Mouse (Mus musculus): Measurements from ENCODE around the gene Tnfrsf8. TPM values are rescaled to one million over a fixed set of nuclear protein-coding genes. Genes with fewer than 3 reads are reported as not detected.
"Not testable (repeated sequence)": the region's sequence is repeated elsewhere in the genome, so short reads cannot be mapped to it uniquely, and the experiment has no call there.

The Tnfrsf8 gene
- total RNA-seq (2015; ENCODE audit: low replicate concordance): not detected in 2 replicates
- 0.39 TPM in 1 of 2 replicates, not detected in the other for total RNA-seq (2017; ENCODE audit: low replicate concordance)

GRCm38 (mm10) chr4:145314836-145315467, at the start of gene Tnfrsf8:
Tnfrsf8 (minus strand) TSS chr4:145315164.
- ATAC-seq (replicated peaks; ENCODE audit: low FRiP score, poor library complexity, severe bottlenecking): no peak

- ATAC-seq (replicated peaks; ENCODE audit: low FRiP score, poor library complexity, severe bottlenecking): not testable (repeated sequence)
Measured at GRCm38 (mm10) chr4:145361635-145362034, 46.7 kb upstream of the Tnfrsf8 start.

- no peak for ATAC-seq (replicated peaks; ENCODE audit: low FRiP score, poor library complexity, severe bottlenecking)
Measured at GRCm38 (mm10) chr4:145361065-145361464, 46.1 kb upstream of the Tnfrsf8 start.

- ATAC-seq (replicated peaks; ENCODE audit: low FRiP score, poor library complexity, severe bottlenecking): no peak
Measured at GRCm38 (mm10) chr4:145360567-145360966, 45.6 kb upstream of the Tnfrsf8 start.

- no peak for ATAC-seq (replicated peaks; ENCODE audit: low FRiP score, poor library complexity, severe bottlenecking)
Measured at GRCm38 (mm10) chr4:145356234-145356633, 41.3 kb upstream of the Tnfrsf8 start.

- no peak for ATAC-seq (replicated peaks; ENCODE audit: low FRiP score, poor library complexity, severe bottlenecking)
Measured at GRCm38 (mm10) chr4:145353855-145354254, 38.9 kb upstream of the Tnfrsf8 start.

- ATAC-seq (replicated peaks; ENCODE audit: low FRiP score, poor library complexity, severe bottlenecking): no peak
Measured at GRCm38 (mm10) chr4:145344948-145345347, 30.0 kb upstream of the Tnfrsf8 start.

- ATAC-seq (replicated peaks; ENCODE audit: low FRiP score, poor library complexity, severe bottlenecking): no peak
Measured at GRCm38 (mm10) chr4:145341879-145342809, 27.2 kb upstream of the Tnfrsf8 start.

- ATAC-seq (replicated peaks; ENCODE audit: low FRiP score, poor library complexity, severe bottlenecking): no peak
Measured at GRCm38 (mm10) chr4:145337906-145338858, 23.2 kb upstream of the Tnfrsf8 start.

GRCm38 (mm10) chr4:145336587-145336986, 21.6 kb upstream of the Tnfrsf8 start:
- no peak for ATAC-seq (replicated peaks; ENCODE audit: low FRiP score, poor library complexity, severe bottlenecking)

GRCm38 (mm10) chr4:145336019-145336418, 21.1 kb upstream of the Tnfrsf8 start:
- no peak for ATAC-seq (replicated peaks; ENCODE audit: low FRiP score, poor library complexity, severe bottlenecking)

- no peak for ATAC-seq (replicated peaks; ENCODE audit: low FRiP score, poor library complexity, severe bottlenecking)
Measured at GRCm38 (mm10) chr4:145323631-145324030, 8.7 kb upstream of the Tnfrsf8 start.

- no peak for ATAC-seq (replicated peaks; ENCODE audit: low FRiP score, poor library complexity, severe bottlenecking)
Measured at GRCm38 (mm10) chr4:145322995-145323627, 8.1 kb upstream of the Tnfrsf8 start.

- ATAC-seq (replicated peaks; ENCODE audit: low FRiP score, poor library complexity, severe bottlenecking): no peak
Measured at GRCm38 (mm10) chr4:145322211-145322610, 7.2 kb upstream of the Tnfrsf8 start.

GRCm38 (mm10) chr4:145320624-145321023, 5.7 kb upstream of the Tnfrsf8 start:
- no peak for ATAC-seq (replicated peaks; ENCODE audit: low FRiP score, poor library complexity, severe bottlenecking)

- no peak for ATAC-seq (replicated peaks; ENCODE audit: low FRiP score, poor library complexity, severe bottlenecking)
Measured at GRCm38 (mm10) chr4:145319274-145320226, 4.6 kb upstream of the Tnfrsf8 start.

- ATAC-seq (replicated peaks; ENCODE audit: low FRiP score, poor library complexity, severe bottlenecking): no peak
Measured at GRCm38 (mm10) chr4:145316708-145317107, 1.7 kb upstream of the Tnfrsf8 start.

- no peak for ATAC-seq (replicated peaks; ENCODE audit: low FRiP score, poor library complexity, severe bottlenecking)
Measured at GRCm38 (mm10) chr4:145313966-145314365, 998 bp downstream of the Tnfrsf8 start.
